ENCODE assay signal across 8 mouse cellular contexts in genomic region chr7:79464776-79465420, GRCm38 (mm10). TPM values are rescaled to one million over a fixed set of nuclear protein-coding genes. Genes with fewer than 3 reads are reported as not detected.
DNase-seq lines count a peak whose midpoint lies in the region; ATAC-seq and TF ChIP-seq lines count a peak whose summit lies in the region.

No protein-coding gene starts in this region.

- no peak for TF ChIP-seq EP300 in liver, postnatal 0 days (IDR thresholded peaks at IDR 0.05; ENCODE audit: low read depth)

- 7% methylated on average over 47 of the region's 47 CpGs for whole genome bisulfite sequencing in hindbrain, embryonic 11.5 days
- 17% methylated on average over 44 of the region's 47 CpGs for WGBS in liver, postnatal 0 days (ENCODE audit: insufficient replicate concordance)

- no peak overlapping the region for H3K27ac ChIP-seq in hindbrain, embryonic 11.5 days (ENCODE audit: low read depth, low read length)
- H3K27ac ChIP-seq in liver, postnatal 0 days (ENCODE audit: low read depth), result peak overlapping the region; percentile 96; the same call in 1 of the 2 replicates
- peak overlapping the region; percentile 55 for H3K27ac ChIP-seq in testis, adult 2 months (ENCODE audit: control insufficient read depth, insufficient read depth, low read depth, low read length)

- ATAC-seq in erythroblast, adult 5-6 weeks (replicated peaks; ENCODE audit: low FRiP score, poor library complexity, severe bottlenecking), result no peak
- ATAC-seq in hindbrain, embryonic 11.5 days (ENCODE audit: low FRiP score), result no peak
- ATAC-seq in liver, postnatal 0 days, result no peak

- peak overlapping the region; percentile 85 for H3K4me3 ChIP-seq in erythroblast, embryonic 14.5 days (replicated peaks)
- H3K4me3 ChIP-seq in C2C12 (ENCODE audit: insufficient read depth, poor library complexity, severe bottlenecking), result peak overlapping the region; percentile 62
- peak overlapping the region; percentile 90 for H3K4me3 ChIP-seq in hindbrain, embryonic 11.5 days (ENCODE audit: low read depth, low read length)
- peak overlapping the region; percentile 84 for H3K4me3 ChIP-seq in liver, postnatal 0 days (ENCODE audit: low read depth, low read length)
- peak overlapping the region; percentile 90 for H3K4me3 ChIP-seq in testis, adult 2 months (ENCODE audit: control insufficient read depth, low read depth, low read length)

- peak overlapping the region; percentile 84 for H3K9ac ChIP-seq in hindbrain, embryonic 11.5 days (ENCODE audit: low read depth, low read length)
- H3K9ac ChIP-seq in liver, postnatal 0 days (replicated peaks), result peak overlapping the region; percentile 89

- H3K9me3 ChIP-seq in erythroblast, embryonic 14.5 days (ENCODE audit: control insufficient read depth, low read length), result no peaks in the 10 kb centered on the region
- no peaks in the 10 kb centered on the region for H3K9me3 ChIP-seq in hindbrain, embryonic 11.5 days (ENCODE audit: control insufficient read depth, low read length)
- no peaks in the 10 kb centered on the region for H3K9me3 ChIP-seq in liver, postnatal 0 days (ENCODE audit: low read length)

- peak overlapping the region; percentile 70 for H3ac ChIP-seq in C2C12 (ENCODE audit: control insufficient read depth, insufficient read length, low read depth)

- peaks cover 45% of the 10 kb centered on the region for H3K36me3 ChIP-seq in erythroblast, embryonic 14.5 days (ENCODE audit: control insufficient read depth)
- H3K36me3 ChIP-seq in C2C12 (ENCODE audit: control insufficient read depth, insufficient read depth), result peaks cover 31% of the 10 kb centered on the region
- no peaks in the 10 kb centered on the region for H3K36me3 ChIP-seq in hindbrain, embryonic 11.5 days (ENCODE audit: control insufficient read depth, insufficient read depth, low read length)
- peaks cover 33% of the 10 kb centered on the region for H3K36me3 ChIP-seq in liver, postnatal 0 days (replicated peaks; ENCODE audit: insufficient read depth, low read length)
- H3K36me3 ChIP-seq in testis, adult 2 months (ENCODE audit: control insufficient read depth, insufficient read depth, low read length), result peaks cover 7% of the 10 kb centered on the region

- TF ChIP-seq CTCF in C2C12 (IDR thresholded peaks at IDR 0.05; ENCODE audit: control insufficient read depth, insufficient read depth, insufficient read length), result no peak
- TF ChIP-seq CTCF in liver, postnatal 0 days (IDR thresholded peaks at IDR 0.05; ENCODE audit: low read depth), result no peak
- TF ChIP-seq CTCF in testis, adult 2 months (IDR thresholded peaks at IDR 0.05; ENCODE audit: control insufficient read depth, insufficient read depth, insufficient replicate concordance, low read depth, low read length), result no peak

- peaks cover 49% of the 10 kb centered on the region for H3K4me1 ChIP-seq in erythroblast, embryonic 14.5 days (ENCODE audit: control insufficient read depth)
- peaks cover 11% of the 10 kb centered on the region for H3K4me1 ChIP-seq in hindbrain, embryonic 11.5 days (replicated peaks; ENCODE audit: control insufficient read depth, insufficient read depth, low read length)
- H3K4me1 ChIP-seq in liver, postnatal 0 days (ENCODE audit: insufficient read depth), result peaks cover 40% of the 10 kb centered on the region
- H3K4me1 ChIP-seq in testis, adult 2 months (ENCODE audit: control insufficient read depth, insufficient read depth, low read length), result peaks cover 19% of the 10 kb centered on the region

- TF ChIP-seq POLR2A in testis, adult 2 months (IDR thresholded peaks at IDR 0.05; ENCODE audit: control insufficient read depth, low read depth, low read length), result no peak

- peaks cover 18% of the 10 kb centered on the region for H3K79me3 ChIP-seq in C2C12 (ENCODE audit: low read depth)

- peaks cover 28% of the 10 kb centered on the region for H3K79me2 ChIP-seq in C2C12 (ENCODE audit: control insufficient read depth, insufficient read depth)

- peak; percentile 40 to 53 for DNase-seq in cerebellum, postnatal 36 days
- peak; percentile 8 for DNase-seq in hindbrain, embryonic 11.5 days (ENCODE audit: low spot score)
- peak; percentile 56 for DNase-seq in liver, postnatal 0 days
- no peak for DNase-seq in frontal cortex, postnatal 25 days (ENCODE audit: low spot score in 2 of 2)

- peaks cover 35% of the 10 kb centered on the region for H3K27me3 ChIP-seq in erythroblast, embryonic 14.5 days (ENCODE audit: control insufficient read depth)
- H3K27me3 ChIP-seq in C2C12 (ENCODE audit: control insufficient read depth, insufficient read depth, insufficient read length), result no peaks in the 10 kb centered on the region
- no peaks in the 10 kb centered on the region for H3K27me3 ChIP-seq in hindbrain, embryonic 11.5 days (ENCODE audit: control insufficient read depth, insufficient read depth, low read length)
- H3K27me3 ChIP-seq in liver, postnatal 0 days (ENCODE audit: insufficient read depth, low read length), result no peaks in the 10 kb centered on the region; the same call in 1 of the 2 replicates
- no peaks in the 10 kb centered on the region for H3K27me3 ChIP-seq in testis, adult 2 months (ENCODE audit: control insufficient read depth, insufficient read depth, low read length)

- peak overlapping the region; percentile 81 for H3K4me2 ChIP-seq in hindbrain, embryonic 11.5 days (replicated peaks; ENCODE audit: low read depth, low read length)
- peak overlapping the region; percentile 94 for H3K4me2 ChIP-seq in liver, postnatal 0 days (ENCODE audit: low read depth, low read length)

TF ChIP-seq in C2C12, 6 proteins besides CTCF, POLR2A, EP300 and RAD21:
- TF ChIP-seq CEBPB (IDR thresholded peaks at IDR 0.05; ENCODE audit: low read depth), result no peak

RNA-seq across cellular contexts. Expression of gene Polg, which starts 1.3 kb away (rescaled TPM):
- polyA plus RNA-seq in erythroblast, embryonic 14.5 days (2012), result 1.5 TPM in 2 replicates
- 5.2 and 18.4 TPM in 2 replicates for total RNA-seq in erythroblast, adult 5-6 weeks (2015; ENCODE audit: low replicate concordance)
- total RNA-seq in erythroblast, adult 5-6 weeks (2017; ENCODE audit: low replicate concordance), result 26.6 and 27.6 TPM in 2 replicates
- polyA plus RNA-seq in C2C12 (2012; fragmentation: generic; extraction: Trizol), result 37.8 TPM
- 22.5 and 26.3 TPM in 2 replicates for polyA plus RNA-seq in hindbrain, embryonic 11.5 days (2014; fragmentation: Nextera tagmentation; extraction: Ambion mirVana)
- polyA plus RNA-seq in liver, postnatal 0 days (2015; fragmentation: Nextera tagmentation; extraction: Ambion mirVana), result 19.1 and 24.7 TPM in 2 replicates
- 74.5 and 78.3 TPM in 2 replicates for polyA plus RNA-seq in testis, adult 2 months (2012; rRNA removed)

Comparison
In these comparisons a context has a peak if more than half of its experiments do, and no peak if none do; other contexts are left out.
1. DNase-seq: peak in cerebellum, postnatal 36 days (2 of 2), hindbrain, embryonic 11.5 days (single experiment) and liver, postnatal 0 days (single experiment); none in frontal cortex, postnatal 25 days (0 of 2).
2. Peak in every context shown above with its lines, with median percentiles within 50 percentile points of each other: H3K4me3 ChIP-seq.